ENCODE assay signal across 9 mouse cellular contexts in genomic region chr10:59916649-59917048, GRCm38 (mm10). TPM values are rescaled to one million over a fixed set of nuclear protein-coding genes. Genes with fewer than 3 reads are reported as not detected.
DNase-seq lines count a peak whose midpoint lies in the region; ATAC-seq and TF ChIP-seq lines count a peak whose summit lies in the region.
"Had no signal": no experiment of that assay in that cellular context is flagged by ENCODE, and none has a peak within 500 bp of the region (broad histone marks: within the 10 kb centered on the region; RNA-seq: fewer than 3 reads in every experiment).

No protein-coding gene starts in this region.

- H3K27ac ChIP-seq in kidney, embryonic 14.5 days (ENCODE audit: low read depth, low read length): peak overlapping the region; percentile 25
- H3K27ac ChIP-seq in embryonic fibroblast, embryonic 13.5 days (ENCODE audit: insufficient read depth, low read length): peak overlapping the region; percentile 88
- peak overlapping the region; percentile 67; the same call in 1 of the 2 replicates for H3K27ac ChIP-seq in intestine, embryonic 14.5 days (ENCODE audit: low read depth)

- 3% methylated on average over 10 of the region's 10 CpGs for WGBS in kidney, embryonic 14.5 days
- WGBS in intestine, embryonic 14.5 days: 2% methylated on average over 10 of the region's 10 CpGs

- no peaks in the 10 kb centered on the region for H3K36me3 ChIP-seq in kidney, embryonic 14.5 days (ENCODE audit: control insufficient read depth, insufficient read depth, low read length)
- H3K36me3 ChIP-seq in intestine, embryonic 14.5 days (ENCODE audit: control insufficient read depth, insufficient read depth, low read length): no peaks in the 10 kb centered on the region

- peak; percentile 37 for TF ChIP-seq POLR2A in embryonic fibroblast, embryonic 13.5 days (IDR thresholded peaks at IDR 0.05; ENCODE audit: low read depth, low read length)

- H3K9me3 ChIP-seq in kidney, embryonic 14.5 days (ENCODE audit: control insufficient read depth, low read length): no peaks in the 10 kb centered on the region
- no peaks in the 10 kb centered on the region for H3K9me3 ChIP-seq in intestine, embryonic 14.5 days (ENCODE audit: control insufficient read depth, low read length)

- intact Hi-C loops in gastrocnemius, postnatal 36 days (cut with DNase I): loop anchor here (5.0 kb wide), 1 partner anchor 36 kb away; the partner anchor contains the start of gene Ddit4

- 0 out of 2 replicates have a peak overlapping the region, but pooled peaks have one; percentile 20 for H3K9ac ChIP-seq in kidney, embryonic 14.5 days (ENCODE audit: low read depth, low read length)
- H3K9ac ChIP-seq in intestine, embryonic 14.5 days (ENCODE audit: low read length): peak overlapping the region; percentile 30; the same call in 1 of the 2 replicates

- H3K4me3 ChIP-seq in kidney, embryonic 14.5 days (ENCODE audit: low read length): peak overlapping the region; percentile 18
- H3K4me3 ChIP-seq in embryonic fibroblast, embryonic 13.5 days (ENCODE audit: insufficient read depth, low read length): no peak overlapping the region
- H3K4me3 ChIP-seq in intestine, embryonic 14.5 days (ENCODE audit: low read depth, low read length): peak overlapping the region; percentile 14

- H3K4me1 ChIP-seq in kidney, embryonic 14.5 days (ENCODE audit: control insufficient read depth, insufficient read depth, low read length): peaks cover 23% of the 10 kb centered on the region
- peaks cover 12% of the 10 kb centered on the region for H3K4me1 ChIP-seq in embryonic fibroblast, embryonic 13.5 days (ENCODE audit: control insufficient read depth, insufficient read depth, low read length)
- H3K4me1 ChIP-seq in intestine, embryonic 14.5 days (replicated peaks; ENCODE audit: control insufficient read depth, insufficient read depth, low read length): peaks cover 43% of the 10 kb centered on the region

- ATAC-seq in kidney, embryonic 14.5 days (ENCODE audit: low FRiP score, low TSS enrichment): peak; percentile 87
- peak; percentile 80 for ATAC-seq in intestine, embryonic 14.5 days (replicated peaks; ENCODE audit: low FRiP score, low TSS enrichment, low read depth)
- ATAC-seq: Patski had no signal

- H3K4me2 ChIP-seq in kidney, embryonic 14.5 days (replicated peaks; ENCODE audit: low read depth, low read length): peak overlapping the region; percentile 37
- H3K4me2 ChIP-seq in intestine, embryonic 14.5 days (ENCODE audit: low read length): peak overlapping the region; percentile 59

- no peaks in the 10 kb centered on the region for H3K27me3 ChIP-seq in kidney, embryonic 14.5 days (ENCODE audit: control insufficient read depth, insufficient read depth, low read length)
- H3K27me3 ChIP-seq in intestine, embryonic 14.5 days (replicated peaks; ENCODE audit: control insufficient read depth, insufficient read depth, low read length): no peaks in the 10 kb centered on the region
- H3K27me3 ChIP-seq: Patski had no signal

- no peak for DNase-seq in kidney, postnatal 14 days
- DNase-seq in intestine, embryonic 14.5 days (ENCODE audit: low spot score): peak; percentile 77
- DNase-seq in lung, postnatal 25 days (ENCODE audit: low spot score): peak; percentile 53
- peak; percentile 69 for DNase-seq in thymus, postnatal 0 days (ENCODE audit: low spot score)
- no peak for DNase-seq in gastrocnemius, postnatal 36 days
- no peak for DNase-seq in urinary bladder, adult 2 months (ENCODE audit: low spot score)

- TF ChIP-seq CTCF in embryonic fibroblast, embryonic 13.5 days (IDR thresholded peaks at IDR 0.05; ENCODE audit: borderline replicate concordance, insufficient read depth, low read length): no peak

RNA-seq across cellular contexts. Expression of gene Ddit4, which starts 35.0 kb away (rescaled TPM):
- polyA plus RNA-seq in kidney, embryonic 14.5 days (2014; fragmentation: Nextera tagmentation; extraction: Ambion mirVana): 1.8 and 2.9 TPM in 2 replicates
- 150 and 156 TPM in 2 replicates for polyA plus RNA-seq in embryonic fibroblast, embryonic 13.5 days (2011; ENCODE audit: insufficient read length, low read depth, missing spikeins)
- polyA plus RNA-seq in intestine, embryonic 14.5 days (2014; fragmentation: Nextera tagmentation; extraction: Ambion mirVana): 2.0 and 3.0 TPM in 2 replicates
- 50.6 and 54.7 TPM in 2 replicates for polyA plus RNA-seq in thymus, postnatal 0 days (2015; fragmentation: Nextera tagmentation; extraction: Ambion mirVana)
- total RNA-seq in gastrocnemius, postnatal 36 days (2021): 10 to 100 TPM; 18.2 to 39.3 TPM
- polyA plus RNA-seq in urinary bladder, adult 2 months (2012; rRNA removed): 20.6 and 30.7 TPM in 2 replicates

RNA-seq across cellular contexts. Expression of gene Dnajb12, which starts 37.3 kb away (rescaled TPM):
- 24.6 and 36.0 TPM in 2 replicates for polyA plus RNA-seq in kidney, embryonic 14.5 days (2014; fragmentation: Nextera tagmentation; extraction: Ambion mirVana)
- polyA plus RNA-seq in embryonic fibroblast, embryonic 13.5 days (2011; ENCODE audit: insufficient read length, low read depth, missing spikeins): 31.5 and 36.2 TPM in 2 replicates
- polyA plus RNA-seq in intestine, embryonic 14.5 days (2014; fragmentation: Nextera tagmentation; extraction: Ambion mirVana): 27.5 and 28.6 TPM in 2 replicates
- 13.5 and 14.6 TPM in 2 replicates for polyA plus RNA-seq in thymus, postnatal 0 days (2015; fragmentation: Nextera tagmentation; extraction: Ambion mirVana)
- total RNA-seq in gastrocnemius, postnatal 36 days (2021): 10 to 100 TPM; 54.7 to 61.2 TPM
- 34.9 and 44.7 TPM in 2 replicates for polyA plus RNA-seq in urinary bladder, adult 2 months (2012; rRNA removed)

Comparison
In these comparisons a context has a peak if more than half of its experiments do, and no peak if none do; other contexts are left out.
1. H3K27ac ChIP-seq: peak in every context shown above with its lines; median percentile 88 in embryonic fibroblast, embryonic 13.5 days; 67 in intestine, embryonic 14.5 days; 25 in kidney, embryonic 14.5 days.
2. DNase-seq: peak in intestine, embryonic 14.5 days (single experiment), lung, postnatal 25 days (single experiment) and thymus, postnatal 0 days (single experiment); none in kidney, postnatal 14 days (single experiment), gastrocnemius, postnatal 36 days (0 of 2) and urinary bladder, adult 2 months (single experiment).